Mouse (Mus musculus) heart, embryonic 13.5 days (tissue): ENCODE measurements at regions not wholly inside any gene's neighbourhood (a gene's known extent, or its start where the extent isn't known, plus 50 kb on each side); places are given as distances from the start of the nearest gene placed in this dataset.

ENCODE experiments used
- ATAC-seq: fragments of 200-750 bp; cut with Nextera tagmentation; 2 replicates; pipeline ENCODE4 v1.8.0; 2017; ENCODE audit warnings: moderate TSS enrichment; ENCODE audit not compliant: insufficient number of reproducible peaks, low FRiP score, low TSS enrichment; ENCODE audit errors: extremely low read depth
- H3K27ac ChIP-seq: fragments of 300-500 bp; sonication (generic); replicated peaks from 2 replicates; pipeline ENCODE4 v1.5.1; 2015; ENCODE audit warnings: moderate library complexity, mild to moderate bottlenecking, inconsistent platforms
- H3K27me3 ChIP-seq: fragments of 300-500 bp; sonication (generic); replicated peaks from 2 replicates; pipeline ENCODE4 v1.6.1; 2015; ENCODE audit warnings: mild to moderate bottlenecking, inconsistent platforms
- H3K36me3 ChIP-seq: fragments of 300-500 bp; sonication (generic); 2 replicates; pipeline ENCODE4 v1.6.1; 2015; ENCODE audit warnings: mild to moderate bottlenecking, inconsistent platforms
- H3K4me1 ChIP-seq: fragments of 300-500 bp; sonication (generic); 2 replicates; pipeline ENCODE4 v1.6.1; 2015; ENCODE audit warnings: inconsistent platforms
- H3K4me2 ChIP-seq: fragments of 300-500 bp; sonication (generic); 2 replicates; pipeline ENCODE4 v1.6.1; 2015; ENCODE audit warnings: inconsistent platforms, mild to moderate bottlenecking, moderate library complexity
- H3K4me3 ChIP-seq: fragments of 300-500 bp; sonication (generic); 2 replicates; pipeline ENCODE4 v1.5.1; 2015; ENCODE audit warnings: moderate library complexity, mild to moderate bottlenecking, inconsistent platforms
- H3K9ac ChIP-seq: fragments of 300-500 bp; sonication (generic); 2 replicates; pipeline ENCODE4 v1.6.1; 2015; ENCODE audit warnings: inconsistent platforms, mild to moderate bottlenecking, moderate library complexity
- H3K9me3 ChIP-seq: fragments of 300-500 bp; sonication (generic); 2 replicates; pipeline ENCODE4 v1.6.1; 2016; ENCODE audit warnings: inconsistent platforms
- WGBS: fragments of 180-500 bp; shearing (Covaris S2); methylation state at CpG from one replicate; pipeline ENCODE4 v1.1.7; 2015; ENCODE audit warnings: mixed read lengths; 5-methylcytosine and 5-hydroxymethylcytosine counted together

DNA sequence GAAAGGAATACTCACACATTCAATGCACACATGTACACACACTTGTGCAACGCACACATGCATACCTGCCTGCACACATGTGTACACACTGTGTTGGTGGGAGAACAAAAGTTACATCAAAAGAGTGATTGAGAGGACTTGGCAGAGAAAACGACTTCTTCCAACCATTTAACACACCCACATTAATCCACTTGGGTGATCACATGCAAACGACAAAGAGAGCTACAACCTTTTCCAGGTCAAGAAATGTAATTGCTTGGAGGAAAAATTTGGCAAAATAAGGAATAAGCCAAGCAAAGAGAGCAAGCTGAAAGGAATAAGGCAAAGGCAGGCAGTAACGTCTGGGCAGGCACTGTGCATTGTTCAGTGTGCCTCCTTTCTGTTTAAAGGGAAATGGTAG is 67.3 kb downstream of the C1d start:
- WGBS, result 61% methylated on average over 4 of the region's 4 CpGs
- Histone ChIP-seq H3K27ac (no peak overlapping the region), H3K4me1 (no peaks in the 10 kb centered on the region), H3K9ac (no peak overlapping the region), H3K36me3 (no peaks in the 10 kb centered on the region), H3K27me3 (no peaks in the 10 kb centered on the region), H3K4me2 (no peak overlapping the region), H3K4me3 (no peak overlapping the region), H3K9me3 (no peaks in the 10 kb centered on the region)
- ATAC-seq, result no peak

DNA sequence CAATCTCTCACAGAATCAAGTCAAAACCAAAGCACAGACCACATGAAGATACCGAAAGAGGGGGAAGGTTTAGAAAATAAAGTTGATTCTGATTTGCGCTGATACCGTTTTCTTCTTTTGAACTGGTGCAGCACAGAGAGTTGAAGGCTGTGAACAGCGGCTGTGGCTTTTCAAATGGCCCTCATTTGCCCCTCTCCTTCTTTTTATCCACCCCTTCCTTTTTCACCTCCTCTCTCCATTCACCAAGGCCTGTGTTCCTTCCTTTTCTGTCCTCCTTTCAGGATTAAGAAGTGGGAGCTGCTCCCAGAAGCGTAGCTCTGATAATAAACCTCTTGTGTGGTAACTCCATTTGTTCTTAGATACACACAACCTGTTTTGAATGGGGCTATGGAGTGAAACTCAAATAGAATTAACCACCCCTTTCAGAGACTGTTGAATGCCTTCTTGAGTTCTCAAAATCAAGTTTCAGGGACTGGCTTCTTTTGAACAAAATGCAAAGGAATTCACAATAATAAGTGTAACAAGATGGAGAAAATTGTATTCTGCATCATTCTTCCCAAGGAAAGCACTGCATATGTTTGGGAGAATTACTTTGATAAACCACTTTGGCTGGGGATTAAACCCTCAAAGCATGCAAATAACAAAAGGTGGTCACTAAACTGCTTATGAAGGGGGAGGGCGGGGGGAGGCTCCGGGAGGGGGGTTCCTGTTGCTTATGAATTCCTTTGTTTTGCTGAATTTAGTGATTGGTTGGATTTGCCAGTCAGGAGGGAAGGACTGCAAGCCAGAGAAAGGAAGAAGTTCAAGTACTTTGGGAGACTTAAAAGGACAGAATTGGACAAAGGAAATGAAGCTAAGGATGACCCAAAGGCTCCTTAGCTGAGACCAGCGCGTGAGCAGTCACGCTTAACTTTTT is 68.6 kb downstream of the C1d start:
- Histone ChIP-seq H3K36me3 (no peaks in the 10 kb centered on the region), H3K27me3 (no peaks in the 10 kb centered on the region), H3K9me3 (no peaks in the 10 kb centered on the region), H3K9ac (no peak overlapping the region), H3K4me3 (no peak overlapping the region), H3K4me2 (no peak overlapping the region), H3K4me1 (no peaks in the 10 kb centered on the region), H3K27ac (no peak overlapping the region)
- 68% methylated on average over 10 of the region's 10 CpGs for whole genome bisulfite sequencing
- ATAC-seq, result no peak

DNA sequence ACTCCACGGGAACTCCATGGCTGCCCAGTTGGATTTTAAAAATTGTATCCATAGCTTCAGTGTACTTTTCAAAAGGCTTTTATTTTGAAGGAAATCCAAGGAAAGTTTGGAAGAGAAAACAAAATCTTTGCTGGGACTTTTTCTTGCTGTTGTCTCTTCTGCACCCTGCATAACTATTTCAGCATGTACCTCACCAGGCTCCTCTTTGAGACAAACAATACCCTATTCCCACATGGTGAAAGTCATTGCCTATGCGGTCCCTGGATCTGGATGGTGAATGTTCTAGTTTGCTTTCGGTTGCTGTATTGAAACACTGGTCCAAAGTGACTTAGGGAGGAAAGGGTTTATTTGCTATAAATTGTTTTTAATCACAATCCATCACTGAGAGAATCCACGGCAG is 69.3 kb downstream of the C1d start:
- no peak overlapping the region for H3K4me2 ChIP-seq
- no peaks in the 10 kb centered on the region for H3K9me3 ChIP-seq
- 63% methylated on average over 4 of the region's 4 CpGs for WGBS
- H3K4me1 ChIP-seq, result no peaks in the 10 kb centered on the region
- no peaks in the 10 kb centered on the region for H3K36me3 ChIP-seq
- no peak overlapping the region for H3K4me3 ChIP-seq
- no peak overlapping the region for H3K9ac ChIP-seq
- no peak for ATAC-seq
- H3K27ac ChIP-seq, result no peak overlapping the region
- H3K27me3 ChIP-seq, result no peaks in the 10 kb centered on the region

DNA sequence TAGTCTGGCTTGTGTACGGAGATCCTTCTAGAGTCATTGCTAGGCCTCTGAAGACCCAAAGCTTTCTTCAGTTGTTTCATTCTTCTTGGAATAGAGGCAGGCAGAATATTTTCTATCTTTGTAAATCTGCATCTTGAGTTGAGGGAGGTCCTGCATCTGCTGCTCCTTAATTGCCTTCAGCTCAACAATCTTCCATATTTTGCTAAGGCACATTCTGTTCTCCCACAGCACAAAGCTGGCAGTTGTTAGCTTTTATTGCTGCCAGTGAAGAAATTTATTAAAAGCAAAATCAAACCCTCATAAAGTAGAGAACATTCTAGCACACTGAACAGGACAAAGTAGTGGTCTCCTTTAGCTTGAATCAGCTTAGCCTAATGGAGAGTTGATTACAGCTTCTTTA is 94.1 kb downstream of the C1d start:
- Histone ChIP-seq H3K9ac (no peak overlapping the region), H3K4me3 (no peak overlapping the region), H3K27me3 (no peaks in the 10 kb centered on the region), H3K9me3 (no peaks in the 10 kb centered on the region), H3K4me1 (no peaks in the 10 kb centered on the region), H3K36me3 (no peaks in the 10 kb centered on the region), H3K4me2 (no peak overlapping the region), H3K27ac (no peak overlapping the region)
- 88% methylated on average over 1 of the region's 1 CpGs for WGBS
- no peak for ATAC-seq

DNA sequence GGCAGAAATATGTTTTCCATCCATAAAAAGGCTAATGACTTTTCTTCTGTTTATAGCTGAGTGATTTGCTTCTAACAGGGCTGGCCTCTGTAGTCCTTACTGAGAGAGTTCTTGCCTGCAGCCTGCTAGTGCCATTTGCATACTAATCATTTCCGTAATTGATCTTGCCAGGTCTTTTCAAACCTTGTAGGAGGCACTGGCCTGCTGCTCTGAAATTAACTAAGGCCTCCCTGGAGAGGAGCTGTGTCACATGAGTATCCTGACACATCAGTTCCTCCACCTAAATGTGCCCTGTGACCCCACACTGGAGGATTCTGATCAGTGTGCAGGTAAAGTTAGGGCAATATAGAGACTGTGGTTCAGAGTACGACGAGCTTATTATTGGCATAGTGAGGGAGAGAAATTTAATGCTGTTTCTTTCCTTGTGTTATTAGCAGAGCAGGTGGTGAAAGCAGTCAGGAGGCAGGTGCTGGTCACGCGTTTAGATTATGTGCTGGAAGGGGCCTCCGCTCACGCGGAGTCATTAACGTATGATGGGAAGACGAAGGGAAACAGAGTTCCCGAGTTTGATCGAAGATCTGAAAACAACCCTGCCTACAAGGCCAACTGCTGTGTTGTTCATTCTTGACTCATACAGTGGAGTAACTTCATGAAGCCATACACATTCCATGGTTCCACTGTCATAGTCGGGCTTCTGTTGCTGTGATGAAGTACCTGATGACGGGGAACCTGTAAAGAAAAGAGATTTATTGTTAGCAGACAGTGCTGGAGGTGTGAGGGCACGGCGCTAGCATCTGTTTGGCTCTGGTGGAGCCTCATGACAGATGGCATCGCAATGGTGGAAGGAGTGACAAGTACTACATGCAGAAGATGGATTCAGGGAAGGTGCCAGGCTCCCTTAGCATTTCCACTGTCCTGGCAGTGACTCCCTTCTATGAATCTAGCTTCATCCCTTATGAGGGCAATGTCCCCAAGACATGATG is 95.1 kb downstream of the C1d start:
- Histone ChIP-seq H3K9ac (no peak overlapping the region), H3K4me3 (no peak overlapping the region), H3K4me1 (no peaks in the 10 kb centered on the region), H3K27me3 (no peaks in the 10 kb centered on the region), H3K36me3 (no peaks in the 10 kb centered on the region), H3K4me2 (no peak overlapping the region), H3K27ac (no peak overlapping the region), H3K9me3 (no peaks in the 10 kb centered on the region)
- 65% methylated on average over 17 of the region's 17 CpGs for WGBS
- no peak for ATAC-seq

DNA sequence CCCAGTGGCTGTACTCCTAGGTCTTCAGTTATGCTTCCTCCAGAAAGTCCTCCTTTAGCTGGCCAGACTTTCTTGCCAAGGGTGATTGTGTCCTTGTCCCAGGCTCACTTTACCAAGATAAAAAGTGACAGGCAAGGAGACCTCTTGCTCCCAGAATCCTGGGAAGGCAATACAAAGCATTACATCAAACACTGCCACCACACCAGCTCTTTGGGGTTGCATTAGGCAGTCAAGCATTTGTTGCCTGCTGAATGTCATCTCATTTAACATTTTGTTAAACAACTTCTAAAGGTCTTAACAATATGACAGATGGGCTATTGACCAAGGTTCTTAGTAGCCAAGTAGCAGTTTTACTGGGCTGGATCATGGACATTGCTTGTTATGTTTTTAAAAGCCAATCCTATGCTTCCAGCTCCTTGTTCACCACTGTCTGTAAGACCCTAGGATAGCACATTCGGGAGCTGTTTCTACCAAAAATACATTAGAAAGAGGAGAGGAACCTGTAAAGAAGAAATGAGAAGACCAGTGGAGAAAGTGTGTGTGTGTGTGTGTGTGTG is 102.4 kb downstream of the C1d start:
- H3K9ac ChIP-seq, result no peak overlapping the region
- no peak for ATAC-seq
- no peaks in the 10 kb centered on the region for H3K4me1 ChIP-seq
- 79% methylated on average over 1 of the region's 1 CpGs for WGBS
- no peak overlapping the region for H3K4me3 ChIP-seq
- no peaks in the 10 kb centered on the region for H3K36me3 ChIP-seq
- H3K27ac ChIP-seq, result no peak overlapping the region
- H3K27me3 ChIP-seq, result no peaks in the 10 kb centered on the region
- H3K9me3 ChIP-seq, result no peaks in the 10 kb centered on the region
- no peak overlapping the region for H3K4me2 ChIP-seq

DNA sequence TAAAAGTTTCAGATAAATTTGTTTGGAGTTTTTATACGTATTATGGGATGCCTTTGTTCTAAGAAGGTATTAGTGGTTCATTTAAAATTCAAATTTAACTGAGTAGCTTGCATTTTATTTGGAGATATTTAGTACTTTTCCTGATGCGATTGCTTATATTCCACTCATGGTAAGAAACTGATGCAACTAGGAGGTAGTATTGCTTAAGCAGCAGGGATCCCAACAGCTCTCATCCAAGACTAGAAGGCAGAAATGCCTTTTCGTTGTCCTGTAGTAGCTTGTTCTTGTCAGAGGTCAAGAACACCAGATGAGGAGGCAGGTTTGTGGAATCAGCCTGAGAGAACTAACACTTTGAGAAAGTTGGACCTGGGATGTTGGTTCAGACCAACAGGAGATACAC is 120.5 kb downstream of the C1d start:
- Histone ChIP-seq H3K36me3 (no peaks in the 10 kb centered on the region), H3K27me3 (no peaks in the 10 kb centered on the region), H3K4me1 (no peaks in the 10 kb centered on the region), H3K4me3 (no peak overlapping the region), H3K4me2 (no peak overlapping the region), H3K9ac (no peak overlapping the region), H3K27ac (no peak overlapping the region), H3K9me3 (no peaks in the 10 kb centered on the region)
- 71% methylated on average over 3 of the region's 3 CpGs for WGBS
- ATAC-seq, result no peak

DNA sequence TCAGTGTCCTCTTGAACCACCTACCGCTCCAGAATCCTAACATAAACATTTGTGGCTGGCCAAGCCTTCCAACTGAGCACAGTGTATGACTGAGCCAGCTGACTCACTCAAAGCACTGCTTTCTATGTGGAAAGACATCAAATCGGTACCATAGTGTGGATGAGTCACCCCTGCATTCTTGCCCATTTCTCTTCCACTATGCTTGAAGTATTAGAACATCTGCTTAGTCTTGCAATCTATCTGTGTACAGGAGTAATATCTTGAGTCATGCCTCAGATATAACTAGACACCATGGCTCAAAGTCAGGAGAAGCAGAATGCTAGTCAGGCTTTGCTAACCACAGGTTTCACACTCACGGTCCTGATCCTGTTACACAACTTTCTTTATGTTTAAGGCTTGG is 129.4 kb downstream of the C1d start:
- Histone ChIP-seq H3K4me3 (no peak overlapping the region), H3K27ac (no peak overlapping the region), H3K36me3 (no peaks in the 10 kb centered on the region), H3K9ac (no peak overlapping the region), H3K9me3 (no peaks in the 10 kb centered on the region), H3K4me2 (no peak overlapping the region), H3K4me1 (no peaks in the 10 kb centered on the region), H3K27me3 (no peaks in the 10 kb centered on the region)
- 66% methylated on average over 3 of the region's 3 CpGs for WGBS
- ATAC-seq, result no peak

DNA sequence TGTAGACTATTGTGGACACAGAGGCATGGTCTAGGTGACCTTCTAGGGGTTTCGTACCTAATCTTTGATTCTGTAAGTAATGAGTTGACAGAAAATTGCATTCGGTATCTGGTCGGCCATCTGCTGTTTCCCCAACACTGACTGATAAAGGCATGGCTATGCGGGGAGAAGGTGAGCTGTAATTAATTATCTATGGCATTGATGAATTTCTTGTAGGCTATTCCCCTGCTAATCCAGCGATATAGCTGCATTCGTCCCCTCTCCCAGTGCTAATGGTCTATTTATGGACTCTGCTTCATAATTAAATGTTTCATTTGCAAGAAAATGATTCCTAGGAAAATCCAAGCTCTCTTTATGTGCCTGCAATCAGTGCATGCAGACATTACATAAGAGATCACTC is 136.5 kb downstream of the C1d start:
- ATAC-seq, result no peak
- WGBS, result 73% methylated on average over 6 of the region's 6 CpGs
- Histone ChIP-seq H3K9ac (no peak overlapping the region), H3K27ac (no peak overlapping the region), H3K27me3 (no peaks in the 10 kb centered on the region), H3K4me1 (no peaks in the 10 kb centered on the region), H3K36me3 (no peaks in the 10 kb centered on the region), H3K4me2 (no peak overlapping the region), H3K4me3 (no peak overlapping the region), H3K9me3 (no peaks in the 10 kb centered on the region)

DNA sequence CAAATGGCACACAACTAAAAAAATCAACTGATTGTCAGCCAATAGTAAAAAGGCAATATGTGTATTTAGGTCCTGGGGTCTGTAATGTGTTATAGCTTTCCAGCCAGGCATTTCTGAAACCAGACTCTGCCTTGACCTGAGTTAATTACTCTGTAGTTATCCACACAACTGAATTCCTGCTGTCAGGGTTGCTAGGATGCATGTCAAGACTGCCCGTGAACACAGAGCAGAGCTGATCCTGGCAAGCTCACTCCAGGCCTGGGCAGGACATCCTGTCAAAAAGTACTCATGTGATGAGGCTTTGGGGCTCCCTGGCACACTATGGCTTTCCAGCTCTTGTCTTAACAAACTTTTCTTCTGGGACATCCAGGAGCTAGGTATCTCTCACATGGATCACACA is 157.2 kb downstream of the C1d start:
- Histone ChIP-seq H3K4me1 (no peaks in the 10 kb centered on the region), H3K9ac (no peak overlapping the region), H3K9me3 (no peaks in the 10 kb centered on the region), H3K4me3 (no peak overlapping the region), H3K36me3 (no peaks in the 10 kb centered on the region), H3K4me2 (no peak overlapping the region), H3K27ac (no peak overlapping the region), H3K27me3 (no peaks in the 10 kb centered on the region)
- WGBS, result 26% methylated on average over 1 of the region's 1 CpGs
- no peak for ATAC-seq

DNA sequence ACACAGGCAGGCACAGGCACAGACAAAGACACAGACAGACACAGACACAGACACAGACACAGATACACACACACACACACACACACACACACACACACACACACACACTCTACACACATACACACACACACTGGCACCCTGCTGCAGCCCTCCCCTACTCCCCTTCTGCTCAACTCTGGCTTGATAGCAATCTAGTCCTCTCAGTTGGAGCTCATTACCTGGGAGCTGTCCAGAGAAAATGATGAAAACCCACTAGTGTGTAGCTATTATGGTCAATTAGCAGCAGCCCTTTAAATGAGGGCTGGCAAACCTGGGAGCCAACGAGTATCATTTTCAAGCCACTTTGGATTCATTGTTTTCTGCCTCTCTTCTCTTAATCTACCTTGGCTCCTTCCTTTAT is 157.8 kb downstream of the C1d start:
- no peak for ATAC-seq
- WGBS, result 48% methylated on average over 1 of the region's 1 CpGs
- no peak overlapping the region for H3K9ac ChIP-seq

More for the DNA sequence above, 157.8 kb downstream of the C1d start:
- Histone ChIP-seq H3K4me1 (no peaks in the 10 kb centered on the region), H3K27ac (no peak overlapping the region), H3K4me2 (no peak overlapping the region), H3K36me3 (no peaks in the 10 kb centered on the region), H3K9me3 (no peaks in the 10 kb centered on the region), H3K4me3 (no peak overlapping the region), H3K27me3 (no peaks in the 10 kb centered on the region)
